Comparison of ENCODE assay signal across 8 mouse cellular contexts in genomic region chr13:12272953-12273352, GRCm38 (mm10). TPM values are rescaled to one million over a fixed set of nuclear protein-coding genes. Genes with fewer than 3 reads are reported as not detected.
A peak's percentile ranks its signal among the peaks of the same experiment; 100 is the strongest.
DNase-seq lines count a peak whose midpoint lies in the region; ATAC-seq and TF ChIP-seq lines count a peak whose summit lies in the region.

No protein-coding gene starts in this region.

- H3K4me1 ChIP-seq in liver, adult 2 months (ENCODE audit: control insufficient read depth, insufficient read depth, low read length), result no peaks in the 10 kb centered on the region
- H3K4me1 ChIP-seq in heart, embryonic 10.5 days, result peaks cover 9% of the 10 kb centered on the region

- no peak for TF ChIP-seq POLR2A in liver, adult 2 months (IDR thresholded peaks at IDR 0.05; ENCODE audit: extremely low read depth, insufficient read depth, low read length)

- TF ChIP-seq CTCF in liver, adult 2 months (IDR thresholded peaks at IDR 0.05; ENCODE audit: low read depth, low read length), result no peak

- H3K9ac ChIP-seq in liver, adult 2 months (ENCODE audit: low read depth, low read length), result no peak overlapping the region

- no peaks in the 10 kb centered on the region for H3K9me3 ChIP-seq in heart, embryonic 10.5 days

- H3K79me2 ChIP-seq in liver, adult 2 months (ENCODE audit: control insufficient read depth, insufficient read depth, low read length), result no peaks in the 10 kb centered on the region

- no peak overlapping the region for H3K27ac ChIP-seq in liver, adult 2 months (replicated peaks; ENCODE audit: insufficient read depth, low read depth, low read length)
- H3K27ac ChIP-seq in heart, embryonic 10.5 days, result peak overlapping the region; percentile 16; the same call in 1 of the 2 replicates

- peak; percentile 35 for DNase-seq in cerebellum, adult 8-10 months
- DNase-seq in cerebellum, adult 11-12 months, result no peak
- peak; percentile 22 for DNase-seq in liver, adult 2 months (ENCODE audit: extremely low read depth, low read depth, low spot score)
- DNase-seq in liver (no peak), R1 (ENCODE audit: low read depth, low spot score) (peak; percentile 75)
- no peak for DNase-seq in heart, embryonic 10.5 days (ENCODE audit: low spot score)
- DNase-seq in gastrocnemius, postnatal 10 days, result no peak

- peak; percentile 92 for ATAC-seq in megakaryocyte, adult 5-6 weeks (ENCODE audit: poor library complexity, severe bottlenecking)

- no peaks in the 10 kb centered on the region for H3K27me3 ChIP-seq in liver, adult 2 months (ENCODE audit: control insufficient read depth, insufficient read depth, low read length)
- no peaks in the 10 kb centered on the region for H3K27me3 ChIP-seq in heart, embryonic 10.5 days (ENCODE audit: insufficient read depth, poor library complexity, severe bottlenecking)

- 59% methylated on average over 3 of the region's 3 CpGs for WGBS in liver, adult 2 months
- WGBS in heart, embryonic 10.5 days, result 50% methylated on average over 3 of the region's 3 CpGs

- H3K4me3 ChIP-seq in liver, adult 2 months (ENCODE audit: insufficient read depth, low read depth, low read length), result no peak overlapping the region
- no peak overlapping the region for H3K4me3 ChIP-seq in heart, embryonic 10.5 days

- no peaks in the 10 kb centered on the region for H3K36me3 ChIP-seq in liver, adult 2 months (ENCODE audit: control insufficient read depth, insufficient read depth, low read length)
- peaks cover 96% of the 10 kb centered on the region for H3K36me3 ChIP-seq in heart, embryonic 10.5 days

RNA-seq across cellular contexts. Expression of gene Mtr, which starts 15.0 kb away (rescaled TPM):
- total RNA-seq in liver, adult 2 months (2014; rRNA removed), result 5.0 and 5.5 TPM in 2 replicates
- polyA plus RNA-seq in liver, adult 2 months (2012; rRNA removed), result 1.7 and 2.9 TPM in 2 replicates
- 16.5 and 20.9 TPM in 2 replicates for polyA plus RNA-seq in heart, embryonic 10.5 days (2016; fragmentation: Nextera tagmentation; extraction: Ambion mirVana)
- 8.5 and 8.7 TPM in 2 replicates for total RNA-seq in megakaryocyte, adult 5-6 weeks (2015)
- total RNA-seq in megakaryocyte, adult 5-6 weeks (2017), result 14.4 and 14.8 TPM in 2 replicates
- total RNA-seq in gastrocnemius, postnatal 10 days (2021), result 10 to 100 TPM; 21.9 to 24.0 TPM

Comparison
In these comparisons a context has a peak if more than half of its experiments do, and no peak if none do; other contexts are left out.
1. DNase-seq: peak in cerebellum, adult 8-10 months (single experiment), liver, adult 2 months (single experiment) and R1 (single experiment); none in cerebellum, adult 11-12 months (single experiment), liver (single experiment), heart, embryonic 10.5 days (single experiment) and gastrocnemius, postnatal 10 days (single experiment).